Mouse (Mus musculus) forebrain, embryonic 10.5 days (tissue): Measurements from ENCODE around the gene Disc1. TPM values are rescaled to one million over a fixed set of nuclear protein-coding genes. Genes with fewer than 3 reads are reported as not detected.

ENCODE experiments used
- DNase-seq: peaks from one replicate; pipeline ENCODE4 v3.0.0-alpha.2; 2017; ENCODE audit warnings: low spot score; ENCODE audit errors: extremely low spot score
- H3K27ac ChIP-seq: fragments of 300-500 bp; sonication (generic); 2 replicates; pipeline ENCODE4 v1.5.1; 2016; ENCODE audit warnings: mild to moderate bottlenecking
- H3K27me3 ChIP-seq: fragments of 300-500 bp; sonication (generic); 2 replicates; pipeline ENCODE4 v1.6.1; 2016; ENCODE audit warnings: mild to moderate bottlenecking; ENCODE audit not compliant: poor library complexity, severe bottlenecking
- H3K36me3 ChIP-seq: fragments of 300-500 bp; sonication (generic); replicated peaks from 2 replicates; pipeline ENCODE4 v1.6.1; 2016; ENCODE audit warnings: mild to moderate bottlenecking, moderate library complexity
- H3K4me1 ChIP-seq: fragments of 300-500 bp; sonication (generic); 2 replicates; pipeline ENCODE4 v1.6.1; 2016
- H3K4me3 ChIP-seq: fragments of 300-500 bp; sonication (generic); 2 replicates; pipeline ENCODE4 v1.5.1; 2016; ENCODE audit warnings: mild to moderate bottlenecking, moderate library complexity
- H3K9me3 ChIP-seq: fragments of 300-500 bp; sonication (generic); 2 replicates; pipeline ENCODE4 v1.6.1; 2016; ENCODE audit warnings: mild to moderate bottlenecking, moderate library complexity
- WGBS: fragments of 180-500 bp; shearing (Covaris S2); methylation state at CpG from one replicate; pipeline ENCODE4 v1.1.7; 2016; 5-methylcytosine and 5-hydroxymethylcytosine counted together
- polyA plus RNA-seq: library from polyadenylated mRNA; unstranded; fragments of >200 nt; fragmentation: Nextera tagmentation; extraction: Ambion mirVana; gene quantifications from 2 replicates; pipeline ENCODE4 v1.2.1, GENCODE M21; 2016

Disc1 gene
- polyA plus RNA-seq, 1 experiment from 2014 or later: 1.3 TPM

DNA sequence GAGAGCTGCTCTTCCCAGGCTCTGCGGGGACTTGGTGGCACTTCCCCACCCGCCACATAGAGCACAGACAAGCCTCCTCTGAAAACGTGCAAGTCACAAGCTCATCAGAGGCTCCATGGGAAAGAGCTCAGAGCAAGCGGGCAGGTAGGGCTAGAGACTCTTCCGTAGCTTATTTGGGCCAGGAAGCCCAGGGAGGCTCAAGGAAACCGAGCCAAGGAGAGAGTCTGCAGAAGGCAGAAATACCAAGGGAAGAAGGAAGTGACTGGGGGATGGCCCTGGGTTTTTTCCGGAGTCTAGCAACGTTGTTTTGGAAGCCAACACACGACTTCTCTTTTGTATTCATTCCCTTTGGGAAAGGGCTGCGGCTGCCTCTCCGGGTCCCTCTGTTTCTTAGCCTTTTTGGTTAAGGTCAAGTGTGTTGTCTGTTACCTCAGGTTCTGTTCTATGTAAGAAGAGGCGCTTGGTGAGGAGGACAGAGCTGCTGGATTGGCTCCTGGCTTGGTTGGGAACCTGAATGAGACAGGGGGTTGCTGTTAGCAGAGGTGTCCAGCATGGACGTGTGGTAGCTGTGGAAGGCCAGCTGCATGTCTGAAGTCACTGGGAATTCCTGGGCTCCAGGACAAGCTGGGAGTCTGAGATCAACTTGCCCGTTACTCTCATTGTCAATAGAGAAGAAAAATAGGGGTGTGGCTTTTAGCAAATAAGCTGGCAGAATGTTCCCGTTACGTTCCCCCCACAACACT lies 145.4 kb downstream of the Disc1 start:
- 81% methylated on average over 16 of the region's 16 CpGs for WGBS

GRCm38 (mm10) chr8:125200273-125200863 lies 146.4 kb downstream of the Disc1 start:
- Histone ChIP-seq H3K4me3 (no peak overlapping the region), H3K27ac (no peak overlapping the region), H3K36me3 (no peaks in the 10 kb centered on the region), H3K4me1 (peaks cover 49% of the 10 kb centered on the region), H3K27me3 (0 out of 2 replicates have a peak, but pooled peaks cover 8% of the 10 kb centered on the region), H3K9me3 (no peaks in the 10 kb centered on the region)
- no peak for DNase-seq
- 86% methylated on average over 13 of the region's 13 CpGs for WGBS

More for the DNA sequence above, 145.4 kb downstream of the Disc1 start:
- Histone ChIP-seq H3K27ac (peak overlapping the region; percentile 62), H3K4me1 (peaks cover 58% of the 10 kb centered on the region), H3K4me3 (no peak overlapping the region), H3K9me3 (no peaks in the 10 kb centered on the region), H3K36me3 (no peaks in the 10 kb centered on the region), H3K27me3 (0 out of 2 replicates have a peak, but pooled peaks cover 8% of the 10 kb centered on the region)
- no peak for DNase-seq

DNA sequence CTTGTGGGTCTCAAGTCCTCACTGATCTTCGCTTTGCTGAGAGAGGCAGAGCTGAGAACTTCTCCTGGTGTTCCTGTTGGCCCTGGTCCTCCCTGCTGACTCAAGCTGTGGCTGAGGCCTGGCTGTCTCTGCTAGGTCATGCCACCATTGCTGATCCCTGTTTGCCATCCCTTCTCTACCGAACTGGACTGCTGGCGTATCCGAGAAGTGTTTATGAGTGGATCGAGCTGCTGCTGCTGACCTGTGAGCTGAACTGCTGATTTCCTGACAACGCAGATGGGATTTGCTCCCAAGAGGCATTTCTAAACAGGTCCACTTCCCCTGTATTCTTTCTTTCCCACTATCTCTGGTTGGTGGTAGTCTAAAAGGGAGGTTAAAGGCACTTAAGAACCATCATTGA lies 147.7 kb downstream of the Disc1 start:
- Histone ChIP-seq H3K36me3 (no peaks in the 10 kb centered on the region), H3K27ac (no peak overlapping the region)
- WGBS: 92% methylated on average over 6 of the region's 6 CpGs

GRCm38 (mm10) chr8:125203016-125203415 lies 149.0 kb downstream of the Disc1 start:
- no peak overlapping the region for H3K27ac ChIP-seq
- no peak overlapping the region for H3K4me3 ChIP-seq
- H3K4me1 ChIP-seq: peaks cover 29% of the 10 kb centered on the region
- no peaks in the 10 kb centered on the region for H3K36me3 ChIP-seq
- DNase-seq: no peak
- no peaks in the 10 kb centered on the region for H3K9me3 ChIP-seq
- peaks cover 12% of the 10 kb centered on the region; the same call in 1 of the 2 replicates for H3K27me3 ChIP-seq
- WGBS: 86% methylated on average over 9 of the region's 9 CpGs

More for the DNA sequence above, 147.7 kb downstream of the Disc1 start:
- Histone ChIP-seq H3K27me3 (peaks cover 15% of the 10 kb centered on the region; the same call in 1 of the 2 replicates), H3K4me1 (peaks cover 40% of the 10 kb centered on the region), H3K4me3 (no peak overlapping the region), H3K9me3 (no peaks in the 10 kb centered on the region)
- DNase-seq: no peak

DNA sequence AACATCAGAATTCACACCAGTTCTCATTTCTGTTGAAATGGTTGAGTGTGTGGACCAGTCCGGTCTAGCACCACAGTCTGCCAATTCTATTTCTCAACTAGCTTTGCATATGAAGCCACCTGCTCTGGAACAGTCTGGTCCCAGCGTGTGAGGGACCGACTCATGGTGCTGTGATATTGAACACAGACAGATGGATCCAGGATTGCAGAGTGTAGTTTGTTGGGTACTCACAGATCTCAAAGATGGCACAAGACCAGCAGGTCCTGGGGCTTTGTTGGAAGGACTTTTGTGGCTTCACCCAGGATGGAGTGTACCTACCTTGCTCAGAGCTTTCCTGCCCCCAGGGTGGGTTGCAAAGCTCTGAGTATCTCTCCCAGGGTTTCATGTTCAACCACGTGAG lies 151.6 kb downstream of the Disc1 start:
- DNase-seq: no peak
- WGBS: 88% methylated on average over 4 of the region's 4 CpGs
- no peak overlapping the region for H3K27ac ChIP-seq

GRCm38 (mm10) chr8:125206391-125206790 lies 152.4 kb downstream of the Disc1 start:
- WGBS: 76% methylated on average over 8 of the region's 8 CpGs
- peaks cover 11% of the 10 kb centered on the region for H3K27me3 ChIP-seq
- H3K9me3 ChIP-seq: no peaks in the 10 kb centered on the region
- H3K4me1 ChIP-seq: peaks cover 9% of the 10 kb centered on the region
- DNase-seq: no peak
- no peaks in the 10 kb centered on the region for H3K36me3 ChIP-seq
- no peak overlapping the region for H3K27ac ChIP-seq
- no peak overlapping the region for H3K4me3 ChIP-seq

More for the DNA sequence above, 151.6 kb downstream of the Disc1 start:
- no peak overlapping the region for H3K4me3 ChIP-seq
- no peaks in the 10 kb centered on the region for H3K36me3 ChIP-seq
- H3K9me3 ChIP-seq: no peaks in the 10 kb centered on the region
- H3K27me3 ChIP-seq: peaks cover 7% of the 10 kb centered on the region
- peaks cover 10% of the 10 kb centered on the region for H3K4me1 ChIP-seq

- no peaks in the 10 kb centered on the region for H3K36me3 ChIP-seq
- H3K9me3 ChIP-seq: no peaks in the 10 kb centered on the region
- H3K4me1 ChIP-seq: peaks cover 15% of the 10 kb centered on the region
- WGBS: 86% methylated on average over 3 of the region's 3 CpGs
- H3K27me3 ChIP-seq: peaks cover 16% of the 10 kb centered on the region
- DNase-seq: no peak
- no peak overlapping the region for H3K4me3 ChIP-seq
- H3K27ac ChIP-seq: no peak overlapping the region
These were observed 153.0 kb downstream of the Disc1 start for GRCm38 (mm10) chr8:125206962-125207361.

DNA sequence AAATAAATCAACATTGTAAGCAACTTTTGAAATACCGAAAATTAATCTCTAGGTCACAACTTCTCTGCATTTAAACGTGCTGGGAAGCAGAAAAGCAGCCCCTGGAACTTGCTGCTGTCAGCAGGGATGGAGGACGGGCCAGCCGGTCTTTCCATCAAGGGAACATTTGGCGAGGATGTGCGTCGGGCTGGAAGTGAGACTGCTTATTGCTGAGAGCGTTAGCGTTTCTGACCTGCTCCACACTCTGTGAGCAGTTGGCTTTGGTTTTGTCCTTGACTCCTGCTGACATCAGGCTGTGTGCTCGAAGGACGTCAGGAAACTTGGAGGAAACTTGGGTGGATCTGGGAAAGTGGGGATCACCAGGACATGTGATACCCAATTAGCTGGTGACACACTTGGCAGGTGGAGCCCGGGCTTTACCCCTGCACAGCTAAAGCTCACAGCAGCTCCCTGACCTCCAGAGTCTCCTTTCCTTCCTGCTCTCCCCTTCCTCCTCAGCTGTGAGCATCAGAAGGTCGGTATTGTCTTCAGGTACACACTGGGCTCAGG lies 158.7 kb downstream of the Disc1 start:
- 55% methylated on average over 13 of the region's 13 CpGs for WGBS
- Histone ChIP-seq H3K9me3 (no peaks in the 10 kb centered on the region), H3K36me3 (no peaks in the 10 kb centered on the region), H3K4me1 (peaks cover 29% of the 10 kb centered on the region), H3K27ac (peak overlapping the region; percentile 35; the same call in 1 of the 2 replicates), H3K4me3 (no peak overlapping the region), H3K27me3 (peaks cover 27% of the 10 kb centered on the region)
- no peak for DNase-seq

DNA sequence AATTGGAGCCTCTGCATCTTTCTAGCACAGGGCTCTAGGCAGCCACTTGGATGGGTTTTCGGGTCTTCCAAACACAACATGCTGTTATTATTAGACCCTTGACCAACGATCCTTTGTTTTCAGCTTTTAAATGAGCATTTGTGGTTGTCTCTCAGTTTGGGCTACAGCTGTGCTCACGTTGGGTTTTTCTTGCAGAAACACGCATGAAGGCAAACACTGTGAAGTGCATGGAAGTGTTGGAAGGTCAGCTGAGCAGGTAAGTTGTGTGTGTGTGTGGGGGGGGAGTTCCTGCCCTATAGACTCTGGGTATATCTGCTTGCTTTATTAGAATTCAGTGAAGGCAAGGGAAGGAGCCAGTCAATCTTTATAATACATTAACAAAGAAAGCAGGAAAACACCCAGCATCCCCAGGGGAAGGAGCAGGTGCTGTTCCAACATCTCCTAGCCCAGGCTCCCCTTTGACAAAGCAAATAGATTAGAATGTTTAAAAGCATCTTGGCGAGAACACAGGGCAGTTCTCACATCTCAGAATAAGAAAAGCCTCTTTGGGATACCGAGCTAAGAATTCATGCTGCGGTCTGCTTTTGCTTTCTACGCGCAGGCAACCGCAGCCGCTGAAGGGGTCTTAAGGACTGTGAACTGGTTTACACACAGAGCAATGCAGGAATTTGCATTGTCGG lies 164.0 kb downstream of the Disc1 start:
- Histone ChIP-seq H3K4me1 (peaks cover 51% of the 10 kb centered on the region), H3K9me3 (no peaks in the 10 kb centered on the region), H3K36me3 (no peaks in the 10 kb centered on the region), H3K27ac (peak overlapping the region; percentile 80), H3K27me3 (peaks cover 25% of the 10 kb centered on the region), H3K4me3 (peak overlapping the region; percentile 23; the same call in 1 of the 2 replicates)
- DNase-seq: peak; percentile 47
- WGBS: 17% methylated on average over 12 of the region's 12 CpGs

DNA sequence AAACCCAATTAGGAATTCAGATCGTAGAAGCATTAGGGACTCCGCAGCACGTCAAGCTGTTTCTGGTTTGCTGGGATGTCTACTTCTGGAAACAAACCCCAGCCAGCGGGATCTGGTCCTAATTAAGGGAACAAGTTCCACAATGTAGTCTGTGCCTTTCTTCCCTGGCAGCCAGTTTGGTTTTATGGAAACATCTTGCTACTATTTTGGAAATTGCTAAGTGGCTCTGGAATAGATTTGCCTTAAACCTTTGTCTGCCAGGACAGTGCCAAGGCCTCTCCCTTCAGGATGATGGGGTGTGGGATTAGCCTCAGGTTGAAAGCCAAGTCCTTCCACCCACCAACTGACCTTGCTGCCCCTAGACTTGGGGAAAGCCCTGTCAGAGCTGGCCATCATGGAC lies 164.7 kb downstream of the Disc1 start:
- H3K4me3 ChIP-seq: peak overlapping the region; percentile 23; the same call in 1 of the 2 replicates
- H3K4me1 ChIP-seq: peaks cover 55% of the 10 kb centered on the region
- peaks cover 24% of the 10 kb centered on the region for H3K27me3 ChIP-seq

GRCm38 (mm10) chr8:125220608-125221007 lies 166.6 kb downstream of the Disc1 start:
- H3K27me3 ChIP-seq: peaks cover 28% of the 10 kb centered on the region
- no peaks in the 10 kb centered on the region for H3K36me3 ChIP-seq
- no peak for DNase-seq
- H3K4me3 ChIP-seq: no peak overlapping the region
- peaks cover 67% of the 10 kb centered on the region for H3K4me1 ChIP-seq
- H3K9me3 ChIP-seq: no peaks in the 10 kb centered on the region
- 82% methylated on average over 5 of the region's 5 CpGs for WGBS
- H3K27ac ChIP-seq: 0 out of 2 replicates have a peak overlapping the region, but pooled peaks have one; percentile 44

More for the DNA sequence above, 164.7 kb downstream of the Disc1 start:
- Histone ChIP-seq H3K9me3 (no peaks in the 10 kb centered on the region), H3K36me3 (no peaks in the 10 kb centered on the region), H3K27ac (peak overlapping the region; percentile 84)
- WGBS: 8% methylated on average over 4 of the region's 4 CpGs
- DNase-seq: peak; percentile 58

GRCm38 (mm10) chr8:125221062-125221461 lies 167.1 kb downstream of the Disc1 start:
- WGBS: 75% methylated on average over 4 of the region's 4 CpGs
- no peak for DNase-seq
- Histone ChIP-seq H3K4me3 (no peak overlapping the region), H3K4me1 (peaks cover 67% of the 10 kb centered on the region), H3K27me3 (peaks cover 28% of the 10 kb centered on the region), H3K36me3 (no peaks in the 10 kb centered on the region), H3K27ac (0 out of 2 replicates have a peak overlapping the region, but pooled peaks have one; percentile 44), H3K9me3 (no peaks in the 10 kb centered on the region)
